Mouse (Mus musculus): ENCODE measurements around the gene Diablo.

- TF ChIP-seq USF1 (IDR thresholded peaks at IDR 0.05; ENCODE audit: low read depth, low read length) (no peak), ETS1 (conservative IDR thresholded peaks at IDR 0.05; ENCODE audit: low read depth, low read length) (no peak), MAFK (IDR thresholded peaks at IDR 0.05; ENCODE audit: insufficient replicate concordance, low read length) (no peak), ZNF384 (IDR thresholded peaks at IDR 0.05; ENCODE audit: low read depth, low read length) (no peak), CTCF (conservative IDR thresholded peaks at IDR 0.05 in 1 of 2, IDR thresholded peaks at IDR 0.05 in 1 of 2; ENCODE audit: low read depth in 2 of 2, low read length in 2 of 2) (no peak), POLR2A (IDR thresholded peaks at IDR 0.05; ENCODE audit: low read depth, low read length) (no peak), RCOR1 (conservative IDR thresholded peaks at IDR 0.05; ENCODE audit: low read depth, low read length) (no peak), RAD21 (IDR thresholded peaks at IDR 0.05; ENCODE audit: low read depth, low read length) (no peak), EP300 (IDR thresholded peaks at IDR 0.05; ENCODE audit: low read length) (no peak), NELFE (IDR thresholded peaks at IDR 0.05; ENCODE audit: low read depth, low read length) (no peak), CHD1 (IDR thresholded peaks at IDR 0.05; ENCODE audit: low read depth, low read length) (no peak), CHD2 (IDR thresholded peaks at IDR 0.05; ENCODE audit: low read length) (no peak)
These were observed 1.8 kb downstream of the Diablo start for GRCm38 (mm10) chr5:123522166-123522565.
